Mouse (Mus musculus) CH12.LX (cell line): ENCODE measurements around the gene Mprip.

Experiments used
- CHD1 ChIP-seq: IDR thresholded peaks from 2 replicates; pipeline ENCODE4 v1.6.1; 2012; ENCODE audit warnings: low read depth, low read length, improper control_type of control experiment, inconsistent platforms
- CTCF ChIP-seq, 2 experiments: IDR thresholded peaks in 1 of 2; conservative IDR thresholded peaks in 1 of 2; 2 replicates each; pipeline ENCODE4 v1.5.1; 2011 to 2012; ENCODE audit warnings: low read depth in 2 of 2, low read length in 2 of 2, improper control_type of control experiment in 1 of 2, inconsistent platforms in 1 of 2, mild to moderate bottlenecking in 1 of 2, moderate library complexity in 1 of 2
- EP300 ChIP-seq: IDR thresholded peaks from 2 replicates; pipeline ENCODE4 v1.6.1; 2011; ENCODE audit warnings: low read length, improper control_type of control experiment
- IRF4 ChIP-seq: IDR thresholded peaks from 2 replicates; pipeline ENCODE4 v1.6.1; 2014; ENCODE audit warnings: low read depth, mild to moderate bottlenecking, inconsistent platforms, low read length, improper control_type of control experiment
- MAFK ChIP-seq: IDR thresholded peaks from 2 replicates; pipeline ENCODE4 v1.6.1; 2011; ENCODE audit warnings: low read length, improper control_type of control experiment; ENCODE audit not compliant: insufficient replicate concordance
- MAZ ChIP-seq: IDR thresholded peaks from 2 replicates; pipeline ENCODE4 v1.6.1; 2012; ENCODE audit warnings: low read depth, mild to moderate bottlenecking, inconsistent platforms, low read length, improper control_type of control experiment, moderate library complexity
- MEF2A ChIP-seq: IDR thresholded peaks from 2 replicates; pipeline ENCODE4 v1.6.1; 2014; ENCODE audit warnings: low read depth, mild to moderate bottlenecking, inconsistent platforms, low read length, improper control_type of control experiment, borderline replicate concordance
- POLR2A ChIP-seq: IDR thresholded peaks from 2 replicates; pipeline ENCODE4 v1.6.1; 2011; ENCODE audit warnings: low read depth, mild to moderate bottlenecking, improper control_type of control experiment, low read length
- RAD21 ChIP-seq: IDR thresholded peaks from 2 replicates; pipeline ENCODE4 v1.6.1; 2011; ENCODE audit warnings: low read depth, mild to moderate bottlenecking, low read length, improper control_type of control experiment, moderate library complexity
- TBP ChIP-seq: conservative IDR thresholded peaks from 2 replicates; pipeline ENCODE4 v1.6.1; 2011; ENCODE audit warnings: low read depth, low read length, improper control_type of control experiment
- ZMIZ1 ChIP-seq: IDR thresholded peaks from 2 replicates; pipeline ENCODE4 v1.6.1; 2012; ENCODE audit warnings: low read depth, mild to moderate bottlenecking, inconsistent platforms, low read length, improper control_type of control experiment

GRCm38 (mm10) chr11:59737250-59737649, 76.1 kb downstream of the Mprip start:
- TF ChIP-seq POLR2A (no peak), ZMIZ1 (no peak), CHD1 (no peak), MEF2A (no peak), CTCF (conservative IDR thresholded peaks at IDR 0.05 in 1 of 2, IDR thresholded peaks at IDR 0.05 in 1 of 2; ENCODE audit: low read depth in 2 of 2, low read length in 2 of 2) (no peak), RAD21 (no peak), MAZ (no peak), EP300 (no peak), IRF4 (no peak), MAFK (no peak), TBP (no peak)
